Mouse (Mus musculus) cortical plate, adult 2 months (tissue): ENCODE measurements around the gene Nhej1.

Source experiments
- CTCF ChIP-seq: fragments of 200-500 bp; IDR thresholded peaks from 2 replicates; pipeline ENCODE4 v1.5.1; 2011; ENCODE audit warnings: mild to moderate bottlenecking, control low read depth, low read length; ENCODE audit not compliant: insufficient read depth; ENCODE audit errors: extremely low read depth
- POLR2A ChIP-seq: fragments of 200-500 bp; IDR thresholded peaks from 2 replicates; pipeline ENCODE4 v1.6.1; 2011; ENCODE audit warnings: mild to moderate bottlenecking, low read length, control low read depth; ENCODE audit not compliant: insufficient read depth; ENCODE audit errors: extremely low read depth

DNA sequence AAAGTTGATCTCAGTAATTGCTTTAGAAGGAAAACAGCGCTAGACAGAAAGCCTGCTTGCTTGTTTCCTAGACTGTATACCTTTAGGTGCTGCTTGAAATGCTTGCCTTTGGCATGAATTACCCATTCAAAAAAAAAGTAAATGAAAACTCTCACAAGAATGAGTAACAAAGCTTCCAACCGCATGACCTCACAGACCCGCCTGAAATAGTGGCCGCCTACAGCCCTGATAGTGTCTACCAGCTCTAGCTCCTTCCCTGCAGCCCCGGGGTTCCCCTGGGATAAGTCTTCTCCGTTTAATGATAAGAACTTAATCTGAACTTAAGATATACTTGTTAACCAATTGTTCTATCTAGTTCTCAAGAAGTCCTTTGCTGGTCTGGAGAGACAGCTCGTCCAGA is 73.6 kb downstream of the Nhej1 start:
- no peak for TF ChIP-seq CTCF
- TF ChIP-seq POLR2A: no peak
